Mouse (Mus musculus): ENCODE data around the gene Fam210b. TPM values are rescaled to one million over a fixed set of nuclear protein-coding genes. Genes with fewer than 3 reads are reported as not detected.

Fam210b gene
- polyA plus RNA-seq, 1 experiment, result 15.0 TPM

GRCm38 (mm10) chr2:172306544-172306943 lies 38.8 kb upstream of the Fam210b start:
- Histone ChIP-seq H3K36me3 (ENCODE audit: control insufficient read depth, insufficient read depth, low read length) (no peaks in the 10 kb centered on the region), H3K27me3 (ENCODE audit: control insufficient read depth, insufficient read depth, low read length) (no peaks in the 10 kb centered on the region), H3K4me1 (ENCODE audit: control insufficient read depth, insufficient read depth, insufficient read length) (no peaks in the 10 kb centered on the region), H3K27ac (ENCODE audit: insufficient read depth, low read length) (no peak overlapping the region), H3K4me3 (ENCODE audit: extremely low read depth, insufficient read depth, insufficient read length) (no peak overlapping the region)
- DNase-seq (ENCODE audit: low read depth in 1 of 2, low spot score in 2 of 2), result no peak
- TF ChIP-seq POLR2A (IDR thresholded peaks at IDR 0.05; ENCODE audit: low read depth, low read length) (no peak), CTCF (IDR thresholded peaks at IDR 0.05; ENCODE audit: extremely low read depth, insufficient read depth, insufficient read length, insufficient replicate concordance) (no peak)
- 70% methylated on average over 4 of the region's 4 CpGs for WGBS

GRCm38 (mm10) chr2:172311731-172312130 lies 33.6 kb upstream of the Fam210b start:
- no peak overlapping the region for H3K27ac ChIP-seq (ENCODE audit: insufficient read depth, low read length)
- H3K4me3 ChIP-seq (ENCODE audit: extremely low read depth, insufficient read depth, insufficient read length), result no peak overlapping the region
- WGBS, result 90% methylated on average over 9 of the region's 9 CpGs
- H3K27me3 ChIP-seq (ENCODE audit: control insufficient read depth, insufficient read depth, low read length), result no peaks in the 10 kb centered on the region
- H3K4me1 ChIP-seq (ENCODE audit: control insufficient read depth, insufficient read depth, insufficient read length), result no peaks in the 10 kb centered on the region
- no peaks in the 10 kb centered on the region for H3K36me3 ChIP-seq (ENCODE audit: control insufficient read depth, insufficient read depth, low read length)
- no peak for DNase-seq (ENCODE audit: low read depth in 1 of 2, low spot score in 2 of 2)
- no peak for TF ChIP-seq CTCF (IDR thresholded peaks at IDR 0.05; ENCODE audit: extremely low read depth, insufficient read depth, insufficient read length, insufficient replicate concordance)
- no peak for TF ChIP-seq POLR2A (IDR thresholded peaks at IDR 0.05; ENCODE audit: low read depth, low read length)

GRCm38 (mm10) chr2:172320878-172321277 lies 24.5 kb upstream of the Fam210b start:
- no peak overlapping the region for H3K4me3 ChIP-seq (ENCODE audit: extremely low read depth, insufficient read depth, insufficient read length)
- H3K4me1 ChIP-seq (ENCODE audit: control insufficient read depth, insufficient read depth, insufficient read length), result no peaks in the 10 kb centered on the region
- no peaks in the 10 kb centered on the region for H3K36me3 ChIP-seq (ENCODE audit: control insufficient read depth, insufficient read depth, low read length)
- no peak for DNase-seq (ENCODE audit: low read depth in 1 of 2, low spot score in 2 of 2)
- no peak overlapping the region for H3K27ac ChIP-seq (ENCODE audit: insufficient read depth, low read length)
- no peak for TF ChIP-seq CTCF (IDR thresholded peaks at IDR 0.05; ENCODE audit: extremely low read depth, insufficient read depth, insufficient read length, insufficient replicate concordance)
- no peak for TF ChIP-seq POLR2A (IDR thresholded peaks at IDR 0.05; ENCODE audit: low read depth, low read length)
- 19% methylated on average over 9 of the region's 9 CpGs for WGBS
- no peaks in the 10 kb centered on the region for H3K27me3 ChIP-seq (ENCODE audit: control insufficient read depth, insufficient read depth, low read length)

- WGBS, result 62% methylated on average over 8 of the region's 8 CpGs
- H3K4me1 ChIP-seq (ENCODE audit: control insufficient read depth, insufficient read depth, insufficient read length), result no peaks in the 10 kb centered on the region
- no peak overlapping the region for H3K4me3 ChIP-seq (ENCODE audit: extremely low read depth, insufficient read depth, insufficient read length)
- TF ChIP-seq CTCF (IDR thresholded peaks at IDR 0.05; ENCODE audit: extremely low read depth, insufficient read depth, insufficient read length, insufficient replicate concordance) (no peak), POLR2A (IDR thresholded peaks at IDR 0.05; ENCODE audit: low read depth, low read length) (no peak)
- H3K27me3 ChIP-seq (ENCODE audit: control insufficient read depth, insufficient read depth, low read length), result no peaks in the 10 kb centered on the region
- no peak overlapping the region for H3K27ac ChIP-seq (ENCODE audit: insufficient read depth, low read length)
- no peak for DNase-seq (ENCODE audit: low read depth in 1 of 2, low spot score in 2 of 2)
- H3K36me3 ChIP-seq (ENCODE audit: control insufficient read depth, insufficient read depth, low read length), result no peaks in the 10 kb centered on the region
These were observed 17.1 kb upstream of the Fam210b start for GRCm38 (mm10) chr2:172328248-172328647.

GRCm38 (mm10) chr2:172329179-172329578 lies 16.2 kb upstream of the Fam210b start:
- 14% methylated on average over 13 of the region's 13 CpGs for WGBS
- no peak overlapping the region for H3K4me3 ChIP-seq (ENCODE audit: extremely low read depth, insufficient read depth, insufficient read length)
- DNase-seq (ENCODE audit: low read depth in 1 of 2, low spot score in 2 of 2), result no peak
- no peak overlapping the region for H3K27ac ChIP-seq (ENCODE audit: insufficient read depth, low read length)
- TF ChIP-seq CTCF (IDR thresholded peaks at IDR 0.05; ENCODE audit: extremely low read depth, insufficient read depth, insufficient read length, insufficient replicate concordance) (peak; percentile 21; the same call in 1 of the 2 replicates), POLR2A (IDR thresholded peaks at IDR 0.05; ENCODE audit: low read depth, low read length) (no peak)
- H3K36me3 ChIP-seq (ENCODE audit: control insufficient read depth, insufficient read depth, low read length), result no peaks in the 10 kb centered on the region
- no peaks in the 10 kb centered on the region for H3K27me3 ChIP-seq (ENCODE audit: control insufficient read depth, insufficient read depth, low read length)
- no peaks in the 10 kb centered on the region for H3K4me1 ChIP-seq (ENCODE audit: control insufficient read depth, insufficient read depth, insufficient read length)

- Histone ChIP-seq H3K36me3 (ENCODE audit: control insufficient read depth, insufficient read depth, low read length) (no peaks in the 10 kb centered on the region), H3K27me3 (ENCODE audit: control insufficient read depth, insufficient read depth, low read length) (no peaks in the 10 kb centered on the region), H3K4me3 (ENCODE audit: extremely low read depth, insufficient read depth, insufficient read length) (no peak overlapping the region), H3K27ac (ENCODE audit: insufficient read depth, low read length) (no peak overlapping the region), H3K4me1 (ENCODE audit: control insufficient read depth, insufficient read depth, insufficient read length) (no peaks in the 10 kb centered on the region)
- WGBS, result 86% methylated on average over 19 of the region's 19 CpGs
- no peak for TF ChIP-seq CTCF (IDR thresholded peaks at IDR 0.05; ENCODE audit: extremely low read depth, insufficient read depth, insufficient read length, insufficient replicate concordance)
- TF ChIP-seq POLR2A (IDR thresholded peaks at IDR 0.05; ENCODE audit: low read depth, low read length), result no peak
- DNase-seq (ENCODE audit: low read depth in 1 of 2, low spot score in 2 of 2), result no peak
These were observed 7.0 kb upstream of the Fam210b start for GRCm38 (mm10) chr2:172338206-172338942.

- H3K36me3 ChIP-seq (ENCODE audit: control insufficient read depth, insufficient read depth, low read length), result no peaks in the 10 kb centered on the region
- WGBS, result 60% methylated on average over 3 of the region's 3 CpGs
- peaks cover 5% of the 10 kb centered on the region; the same call in 1 of the 2 replicates for H3K4me1 ChIP-seq (ENCODE audit: control insufficient read depth, insufficient read depth, insufficient read length)
- no peak for DNase-seq (ENCODE audit: low read depth in 1 of 2, low spot score in 2 of 2)
- H3K27me3 ChIP-seq (ENCODE audit: control insufficient read depth, insufficient read depth, low read length), result no peaks in the 10 kb centered on the region
- H3K27ac ChIP-seq (ENCODE audit: insufficient read depth, low read length), result no peak overlapping the region
- no peak overlapping the region for H3K4me3 ChIP-seq (ENCODE audit: extremely low read depth, insufficient read depth, insufficient read length)
- no peak for TF ChIP-seq CTCF (IDR thresholded peaks at IDR 0.05; ENCODE audit: extremely low read depth, insufficient read depth, insufficient read length, insufficient replicate concordance)
- no peak for TF ChIP-seq POLR2A (IDR thresholded peaks at IDR 0.05; ENCODE audit: low read depth, low read length)
These were observed 4.4 kb upstream of the Fam210b start for GRCm38 (mm10) chr2:172340936-172341335.
